Mouse (Mus musculus): Measurements from ENCODE around the gene Crabp2.
"Not testable (repeated sequence)": the region's sequence is repeated elsewhere in the genome, so short reads cannot be mapped to it uniquely, and the experiment has no call there.

Crabp2 gene

GRCm38 (mm10) chr3:87948378-87949265, at the start of gene Crabp2:
Gene Crabp2 (plus strand): TSS chr3:87948666.
- no peak for DNase-seq (ENCODE audit: low spot score in 2 of 2)

GRCm38 (mm10) chr3:87899266-87899665, 49.2 kb upstream of the Crabp2 start:
- DNase-seq (ENCODE audit: low spot score in 2 of 2): no peak

GRCm38 (mm10) chr3:87899776-87900175, 48.7 kb upstream of the Crabp2 start:
- DNase-seq (ENCODE audit: low spot score in 2 of 2): no peak

DNA sequence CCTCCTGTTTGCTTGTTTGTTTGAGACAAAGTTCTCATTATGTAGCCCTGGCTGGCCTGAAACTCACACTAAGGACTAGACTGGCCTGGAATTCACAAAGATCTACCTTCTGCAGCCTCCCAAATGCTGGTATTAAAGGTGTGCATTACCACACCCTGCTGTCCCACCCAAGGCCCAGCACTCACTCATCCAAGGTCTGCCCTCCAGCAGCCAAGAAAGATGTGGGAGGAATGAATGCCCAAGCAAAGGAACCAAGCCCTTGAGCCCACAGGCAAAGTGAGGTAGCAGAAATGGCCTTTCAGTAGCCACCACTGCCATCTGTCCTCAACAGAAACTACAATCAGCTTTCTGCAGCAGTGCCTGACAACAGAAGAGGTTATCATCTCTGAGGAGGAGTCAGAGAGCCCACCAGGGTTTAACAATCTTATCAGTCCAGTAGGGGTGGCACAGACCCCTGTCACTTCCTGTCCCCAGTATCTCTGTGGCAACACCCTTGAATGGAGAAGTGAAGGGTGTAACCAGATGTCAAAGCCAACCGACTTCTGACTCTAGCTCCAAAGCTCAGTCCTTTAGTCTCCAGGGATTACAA, 47.3 kb upstream of the Crabp2 start:
- peak in 1 of 2 experiments; percentile 28 for DNase-seq (ENCODE audit: low spot score in 2 of 2)

DNA sequence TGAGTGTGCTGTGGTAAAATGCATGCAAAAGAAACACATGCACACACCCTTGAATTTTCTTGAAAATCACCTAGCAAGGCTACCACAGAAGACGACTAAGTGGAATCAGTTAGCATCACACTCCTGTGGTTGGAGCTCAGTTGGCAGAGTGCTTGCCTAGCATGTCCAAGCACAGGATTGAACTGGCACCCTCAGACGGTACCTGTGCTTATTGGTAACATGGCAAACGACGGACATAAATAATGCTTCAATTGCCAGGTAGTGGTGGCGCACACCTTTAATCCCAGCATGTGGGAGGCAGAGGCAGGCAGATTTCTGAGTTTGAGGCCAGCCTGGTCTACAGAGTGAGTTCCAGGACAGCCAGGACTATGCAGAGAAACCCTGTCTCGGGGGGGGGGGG, 46.5 kb upstream of the Crabp2 start:
- not testable (repeated sequence) for DNase-seq (ENCODE audit: low spot score in 2 of 2)

DNA sequence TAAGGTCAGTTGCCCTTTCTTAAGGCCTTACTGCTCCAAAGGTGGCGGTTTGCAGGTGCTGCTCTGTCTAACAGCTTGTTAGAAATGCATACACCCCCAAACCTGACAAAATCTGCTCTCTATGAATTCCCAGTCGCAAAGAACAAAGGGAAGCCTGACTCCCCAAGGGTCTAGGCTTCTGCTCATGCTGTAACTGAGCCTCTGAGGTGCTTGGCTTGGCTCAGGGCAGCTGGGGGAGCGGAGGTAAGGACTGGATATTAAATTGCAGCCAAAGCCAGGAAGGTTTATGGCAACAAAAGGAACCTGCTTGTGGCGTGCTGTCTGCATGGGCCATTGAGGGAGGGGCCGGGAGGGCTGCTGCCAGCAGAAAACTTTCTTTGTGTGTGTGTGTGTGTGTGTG, 44.6 kb upstream of the Crabp2 start:
- no peak for DNase-seq (ENCODE audit: low spot score in 2 of 2)

DNA sequence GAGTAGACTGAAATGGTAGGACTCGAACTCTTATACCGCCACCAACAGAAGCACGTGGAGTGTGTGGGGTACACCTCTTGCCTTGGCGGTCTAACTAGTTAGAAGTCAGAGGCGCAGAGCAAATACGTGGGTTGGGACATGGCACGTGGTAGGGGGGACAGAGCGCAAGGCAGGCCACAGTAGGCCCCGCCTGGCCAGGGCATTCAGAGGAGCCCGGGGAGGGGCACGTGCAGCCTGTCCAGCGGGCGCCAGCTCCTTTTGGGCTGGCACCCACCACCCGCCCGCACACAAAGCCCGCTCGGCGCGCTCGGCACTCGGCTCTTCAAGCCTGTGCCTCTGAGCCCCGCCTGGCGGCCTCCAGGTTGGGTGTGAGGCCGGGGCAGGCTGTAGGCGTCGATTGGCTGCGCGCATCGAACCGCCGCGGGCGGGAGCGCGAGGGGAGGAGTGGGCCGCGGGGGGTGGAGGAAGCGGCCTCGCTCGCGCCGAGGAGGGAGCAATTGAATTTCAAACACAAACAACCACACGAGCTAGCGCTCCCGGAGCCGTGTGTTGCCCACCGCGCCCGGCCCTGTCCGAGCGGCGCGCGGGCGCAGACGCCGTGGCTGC, 42.5 kb upstream of the Crabp2 start, which contains the start of gene Hdgf:
TSS of gene Hdgf (plus strand) at position 442 of the 606 bp plus-strand sequence.
- peak; percentile 86 to 91 for DNase-seq (ENCODE audit: low spot score in 2 of 2)

DNA sequence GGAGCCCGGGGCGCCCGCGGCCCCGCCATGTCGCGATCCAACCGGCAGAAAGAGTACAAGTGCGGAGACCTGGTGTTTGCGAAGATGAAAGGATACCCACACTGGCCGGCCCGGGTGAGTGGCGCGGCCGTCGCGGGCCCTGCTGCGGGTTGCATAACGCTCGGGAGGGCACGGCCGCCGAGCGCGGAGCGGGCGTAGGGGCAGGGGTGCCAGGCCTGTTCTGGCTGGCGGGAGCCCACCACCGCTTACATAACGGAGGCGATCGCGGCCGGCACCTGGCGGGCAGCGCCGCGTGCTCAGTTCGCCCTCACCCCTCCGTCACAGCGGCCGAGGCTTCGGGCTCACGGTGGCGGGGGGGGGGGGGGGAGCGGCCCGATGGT, 41.9 kb upstream of the Crabp2 start:
- peak; percentile 30 for DNase-seq (ENCODE audit: low spot score in 2 of 2)

DNA sequence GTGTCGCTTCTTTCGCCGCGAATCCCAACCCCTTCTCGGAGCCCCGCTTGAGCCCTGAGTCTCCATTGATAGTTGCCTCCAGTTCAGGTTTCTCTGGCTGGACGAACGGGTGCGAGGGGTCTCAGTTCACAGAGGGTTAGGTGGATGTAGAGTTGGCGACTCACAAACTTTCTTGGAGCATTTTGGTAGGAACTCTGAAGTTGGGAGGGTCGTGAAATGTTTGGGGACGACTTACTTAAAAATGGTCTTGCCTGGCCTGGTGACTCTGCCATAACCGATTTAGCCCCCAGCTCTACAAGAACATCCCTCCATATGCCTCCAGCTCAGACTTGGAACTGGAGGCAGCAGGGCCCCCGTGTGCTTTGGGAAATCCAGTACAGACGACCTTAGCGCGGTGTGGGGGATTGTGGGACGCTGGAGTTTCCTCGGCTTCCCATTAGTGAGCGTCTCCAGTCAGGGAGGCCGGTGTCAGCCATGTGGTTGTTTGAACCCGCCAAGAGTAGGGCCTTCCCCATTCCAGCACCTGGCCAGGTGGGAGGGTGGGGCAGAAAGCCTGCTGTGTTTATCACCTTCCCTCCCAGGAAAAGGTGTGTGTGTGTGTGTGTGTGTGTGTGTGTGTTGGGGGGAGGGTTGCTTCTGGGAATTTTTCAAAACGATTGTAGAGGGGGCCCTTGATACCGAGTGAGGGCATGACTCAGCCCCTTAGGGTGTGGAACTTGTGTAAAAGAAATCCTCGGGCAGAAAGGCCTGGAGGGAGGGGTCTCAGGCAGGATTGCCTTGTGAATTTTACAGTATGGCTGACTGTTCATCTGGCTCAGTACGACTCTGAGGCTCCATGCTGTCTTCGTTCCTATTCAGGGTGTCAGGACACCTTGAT, 41.2 kb upstream of the Crabp2 start:
- DNase-seq (ENCODE audit: low spot score in 2 of 2): no peak

DNA sequence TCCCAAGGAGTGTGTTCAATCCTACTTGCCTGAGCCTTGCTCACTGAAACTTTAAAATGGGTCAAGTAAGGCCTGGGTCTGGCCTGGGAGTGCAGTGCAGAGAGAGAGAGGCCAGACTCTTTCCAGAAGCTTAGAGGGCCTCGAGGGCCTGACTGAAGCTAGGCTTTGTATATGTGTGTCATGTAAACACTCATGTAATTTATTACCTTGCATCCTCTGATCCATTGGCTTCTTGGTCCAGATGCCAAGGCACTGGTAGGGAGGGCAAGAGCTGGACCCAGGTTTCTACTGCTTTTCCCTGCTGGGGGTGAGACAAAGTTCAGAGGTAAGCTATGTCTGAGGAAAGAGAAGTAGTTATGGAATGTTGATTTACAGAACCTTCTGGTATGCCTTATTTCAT, 40.6 kb upstream of the Crabp2 start:
- no peak for DNase-seq (ENCODE audit: low spot score in 2 of 2)

DNA sequence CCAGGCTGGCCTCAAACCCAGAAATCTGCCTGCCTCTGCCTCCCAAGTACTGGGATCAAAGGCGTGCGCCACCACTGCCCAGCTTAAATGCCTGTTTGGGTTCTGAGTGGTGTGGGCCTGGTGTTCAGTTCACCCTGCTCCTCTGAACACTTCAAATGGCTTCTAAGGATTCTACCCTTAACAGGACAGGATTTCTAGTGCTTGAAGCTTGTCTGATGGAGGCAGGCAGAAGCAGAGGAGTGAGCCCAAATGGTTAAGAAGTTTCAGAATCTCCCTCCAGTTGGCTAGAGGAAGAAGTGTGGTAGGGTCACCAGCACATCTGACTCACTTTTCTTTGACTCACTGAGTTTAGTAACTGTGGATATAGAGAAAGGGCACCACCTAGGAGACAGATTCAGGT, 39.1 kb upstream of the Crabp2 start:
- DNase-seq (ENCODE audit: low spot score in 2 of 2): no peak

DNA sequence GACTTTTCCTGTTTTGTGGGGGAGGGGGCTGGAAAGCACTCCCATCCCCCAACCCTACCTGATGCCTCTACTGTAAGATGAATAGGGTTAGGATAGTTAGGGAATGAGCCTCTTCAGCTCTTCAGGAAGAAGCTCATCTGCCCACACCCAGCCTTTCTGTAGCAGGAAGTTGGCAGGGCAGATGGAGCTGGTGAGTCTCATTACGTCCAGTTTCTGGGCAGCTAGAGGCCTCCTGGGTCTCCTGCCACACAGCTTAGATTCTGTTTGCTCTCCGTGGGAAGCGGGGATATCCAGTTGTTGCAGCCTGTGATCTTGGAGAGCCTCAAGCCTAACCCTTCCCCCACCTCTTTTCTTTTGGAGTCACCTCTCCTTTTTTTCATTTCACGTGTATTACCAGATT, 38.6 kb upstream of the Crabp2 start:
- DNase-seq (ENCODE audit: low spot score in 2 of 2): no peak

DNA sequence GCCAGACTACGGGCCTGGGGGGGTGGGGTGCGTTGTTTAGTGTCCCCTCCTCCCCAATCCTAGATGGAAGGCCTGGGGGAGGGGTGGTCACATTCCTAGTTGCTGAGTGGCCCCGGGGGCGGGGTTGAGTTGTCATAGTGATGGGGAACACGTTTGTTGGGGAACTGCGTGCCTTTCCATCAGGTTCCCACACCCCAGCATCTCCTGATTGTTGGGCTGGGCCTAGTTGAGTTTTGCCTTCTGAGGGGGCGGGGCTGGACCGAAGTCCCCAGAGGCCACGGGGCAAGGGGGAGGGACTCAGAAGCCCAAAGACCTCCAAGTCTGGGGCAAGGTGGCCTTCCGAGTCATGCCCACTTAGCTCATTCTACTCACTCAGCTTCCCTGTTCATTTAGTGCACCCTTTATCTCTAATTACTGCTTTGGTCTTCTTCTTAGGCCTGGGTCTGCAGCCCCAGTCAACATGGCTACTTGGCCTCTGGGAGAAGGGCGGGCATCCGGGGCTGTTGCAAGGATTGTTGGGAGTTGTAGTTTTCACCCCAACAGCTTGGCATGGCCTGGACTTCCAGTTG, 37.8 kb upstream of the Crabp2 start:
- no peak for DNase-seq (ENCODE audit: low spot score in 2 of 2)

DNA sequence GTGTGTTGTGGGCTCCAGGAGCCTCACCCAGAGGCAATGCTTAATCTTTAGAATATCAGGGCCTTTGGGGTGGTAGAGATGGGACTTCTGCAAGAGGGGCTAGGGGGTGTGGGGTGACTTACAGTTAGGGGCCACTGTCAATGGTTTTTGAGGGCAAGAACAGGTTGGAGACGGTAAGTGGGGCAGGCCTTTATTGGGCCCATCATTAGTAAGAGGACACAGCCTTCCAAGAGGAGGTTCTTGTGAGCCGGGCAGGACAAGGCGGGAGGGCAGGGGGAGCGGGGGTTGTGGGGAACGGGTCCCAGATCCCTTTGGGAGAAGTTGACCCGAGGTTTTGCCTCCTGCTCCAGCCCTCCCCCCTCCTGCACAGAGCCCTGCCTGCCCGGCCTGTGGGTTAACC, 35.0 kb upstream of the Crabp2 start:
- DNase-seq (ENCODE audit: low spot score in 2 of 2): no peak

DNA sequence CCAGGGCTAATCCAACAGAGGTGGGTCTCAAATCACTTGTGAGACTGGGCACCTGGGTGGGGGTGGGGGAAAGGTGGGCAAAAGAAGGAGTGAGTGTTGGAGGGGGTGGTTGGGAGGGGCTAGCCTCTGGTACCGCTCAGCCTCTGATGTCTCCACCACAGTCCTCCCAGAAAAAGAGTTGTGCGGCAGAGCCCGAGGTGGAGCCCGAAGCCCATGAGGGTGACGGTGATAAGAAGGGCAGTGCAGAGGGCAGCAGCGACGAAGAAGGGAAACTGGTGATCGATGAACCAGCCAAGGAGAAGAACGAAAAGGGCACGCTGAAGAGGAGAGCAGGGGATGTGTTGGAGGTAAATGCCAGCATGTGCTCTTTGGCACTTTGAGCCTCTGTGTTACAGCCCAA, 34.6 kb upstream of the Crabp2 start:
- no peak for DNase-seq (ENCODE audit: low spot score in 2 of 2)

GRCm38 (mm10) chr3:87916990-87917389, 31.5 kb upstream of the Crabp2 start:
- DNase-seq (ENCODE audit: low spot score in 2 of 2): no peak

GRCm38 (mm10) chr3:87918551-87918950, 29.9 kb upstream of the Crabp2 start:
- DNase-seq (ENCODE audit: low spot score in 2 of 2): no peak

- peak; percentile 21 to 50 for DNase-seq (ENCODE audit: low spot score in 2 of 2)
These were observed 28.9 kb upstream of the Crabp2 start, which contains the start of gene Mrpl24 for GRCm38 (mm10) chr3:87919336-87920108. Gene Mrpl24 (plus strand): TSS chr3:87919506.

DNA sequence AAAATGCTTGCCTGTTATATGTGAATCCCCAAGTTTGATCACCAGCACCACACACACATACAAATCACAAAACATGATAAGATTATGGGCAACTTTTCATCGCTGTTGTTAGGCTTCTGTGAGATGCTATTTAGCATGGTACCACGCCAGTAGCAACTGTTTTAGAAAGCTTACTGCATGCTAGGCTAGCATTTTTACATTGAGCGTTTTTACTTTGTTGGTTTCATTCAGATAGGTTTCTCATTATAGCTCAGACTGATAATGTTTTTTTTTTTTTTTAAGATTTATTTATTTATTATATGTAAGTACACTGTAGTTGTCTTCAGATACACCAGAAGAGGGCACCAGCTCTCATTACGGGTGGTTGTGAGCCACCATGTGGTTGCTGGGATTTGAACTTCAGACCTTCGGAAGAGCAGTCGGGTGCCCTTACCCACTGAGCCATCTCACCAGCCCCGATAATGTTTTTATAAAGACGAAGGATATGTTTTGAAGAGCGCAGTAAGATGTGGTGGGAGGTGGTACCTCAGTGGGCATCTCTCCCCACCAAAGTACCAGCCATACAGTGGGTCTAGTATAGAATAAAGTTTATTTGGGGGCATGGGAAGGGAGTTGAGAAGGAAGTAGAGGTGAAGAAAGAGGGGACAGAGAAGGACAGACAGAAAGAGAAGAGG, 28.1 kb upstream of the Crabp2 start:
- DNase-seq (ENCODE audit: low spot score in 2 of 2): no peak

DNA sequence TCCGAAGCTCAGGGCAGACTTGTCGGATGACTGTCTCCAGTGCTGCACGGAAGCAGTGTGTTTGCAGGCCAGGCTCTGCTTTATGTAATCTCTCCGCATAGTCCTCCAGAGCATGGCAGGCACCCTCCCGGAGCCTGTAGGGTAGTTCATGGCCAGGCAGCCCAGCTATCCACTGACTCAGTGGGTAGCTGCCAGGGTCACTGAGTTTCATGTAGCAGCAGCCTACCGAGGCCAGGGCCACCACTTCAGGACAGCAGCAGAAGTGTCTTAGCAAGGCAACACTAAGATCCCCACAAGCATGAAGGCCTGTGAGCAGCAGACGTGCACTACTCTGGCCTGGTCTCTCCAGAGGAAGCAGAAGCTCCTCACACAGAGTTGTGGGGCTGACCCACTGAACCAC, 23.5 kb upstream of the Crabp2 start:
- no peak for DNase-seq (ENCODE audit: low spot score in 2 of 2)

All from spleen, postnatal 14 days (tissue).